Mouse (Mus musculus) c-Kit-positive CD71-positive TER-119-negative erythroid progenitor cells, embryonic 14.5 days (primary cell): ENCODE measurements around the gene Ttll12.

Experiments
- DNase-seq: peaks from one replicate; pipeline ENCODE4 v3.0.0-alpha.2; 2013; ENCODE audit warnings: low read depth

The Ttll12 gene

DNA sequence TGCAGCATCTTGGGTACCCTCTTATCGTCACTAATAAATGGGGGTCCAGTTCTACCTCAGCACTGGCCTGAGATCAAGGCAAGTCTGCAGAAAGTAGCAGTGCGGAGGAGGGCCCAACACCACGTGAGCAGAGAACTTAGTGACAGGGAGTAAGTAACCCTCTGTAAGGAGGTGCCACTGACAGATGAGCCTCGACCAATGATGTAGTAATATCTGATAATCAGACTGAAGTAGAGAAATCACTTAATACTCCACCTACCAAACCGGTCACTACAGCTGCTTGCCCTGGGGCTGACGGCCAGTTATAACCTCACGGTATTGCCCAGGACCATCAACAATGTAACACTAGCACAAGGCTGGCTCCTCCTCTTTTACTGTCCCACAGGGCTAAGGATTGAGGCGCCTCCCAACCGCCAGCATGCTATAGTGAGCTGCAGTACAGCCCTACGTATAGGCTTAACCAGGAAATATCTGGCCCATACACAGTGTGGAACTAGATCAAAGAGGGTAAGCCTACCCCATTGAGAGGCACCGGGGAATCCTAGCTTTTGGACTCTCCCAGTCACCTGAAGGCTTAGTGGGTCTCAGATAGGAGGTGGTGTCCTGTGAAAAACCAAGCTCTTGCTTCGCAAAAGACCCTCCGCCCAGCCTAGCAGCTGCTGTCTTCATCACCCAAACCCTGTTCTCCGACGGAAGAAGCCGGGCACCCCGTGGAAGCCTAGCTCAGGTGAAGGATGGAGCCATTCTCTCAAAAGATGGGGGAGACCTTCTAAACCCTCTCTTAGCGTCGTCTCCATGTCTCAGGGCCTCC is 1.1 kb downstream of the Ttll12 start:
- DNase-seq = peak; percentile 63

DNA sequence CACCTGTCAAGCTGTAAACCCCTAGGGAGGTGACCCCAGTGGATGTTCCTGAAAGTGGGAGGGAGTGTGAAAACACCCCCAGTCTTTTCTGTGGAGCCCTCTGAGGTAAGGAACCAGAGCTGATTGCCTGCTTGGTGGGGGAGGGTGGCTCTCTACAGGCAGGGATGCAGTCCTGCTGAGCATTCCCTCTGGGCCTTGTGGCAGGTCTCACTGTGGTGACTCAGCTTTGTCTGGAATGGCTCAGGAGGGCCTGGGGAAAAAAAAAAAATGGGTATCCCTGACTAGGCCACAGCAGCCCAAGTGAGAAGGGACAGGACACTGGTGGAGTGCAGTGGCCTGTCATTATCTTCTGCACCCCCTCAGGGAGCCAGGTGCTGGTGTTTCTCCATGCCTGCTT is 1.8 kb downstream of the Ttll12 start:
- no peak for DNase-seq

DNA sequence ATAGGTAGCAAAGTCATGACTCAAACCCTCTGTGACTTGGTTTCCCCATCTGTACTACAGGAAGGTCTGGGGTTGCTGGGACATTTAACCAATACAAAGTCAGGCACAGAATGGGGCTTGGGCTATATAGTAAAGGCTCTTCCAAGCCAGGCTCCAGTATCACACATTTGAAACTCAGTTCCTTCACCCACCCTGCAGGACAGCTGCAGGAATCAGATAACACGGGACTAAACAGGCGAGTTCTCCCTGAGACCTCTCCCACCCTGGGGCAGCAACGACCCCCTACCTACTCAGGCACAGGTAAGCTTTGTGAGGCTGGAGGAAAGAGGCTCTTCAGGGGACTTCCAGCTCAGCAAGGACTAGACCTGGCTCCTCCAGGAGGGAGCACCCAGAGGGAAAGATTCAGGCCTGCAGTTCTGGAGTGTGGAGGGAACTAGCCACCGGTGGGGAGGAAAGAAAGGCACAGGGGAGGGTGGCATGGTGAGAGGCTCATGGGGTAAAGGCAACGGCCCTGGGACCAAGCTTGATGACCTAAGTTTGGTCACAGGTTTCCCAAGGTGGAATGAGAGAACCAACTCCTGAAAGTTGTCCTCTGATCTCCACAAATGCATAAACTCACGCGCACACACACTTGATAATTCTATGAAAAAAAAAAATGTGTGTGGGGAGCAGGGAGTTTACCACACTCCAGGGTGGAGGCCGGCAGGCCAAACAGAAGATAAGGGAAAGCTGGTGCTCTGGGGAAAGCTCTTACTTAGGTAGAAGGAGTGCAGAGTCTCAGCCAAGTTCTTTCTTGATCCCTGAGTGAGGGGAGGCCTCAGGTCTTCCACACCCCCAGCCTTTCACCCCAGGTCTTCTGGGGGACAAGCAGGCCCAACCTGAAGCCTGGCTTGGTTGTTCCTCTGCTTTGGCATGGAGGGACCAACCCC is 2.4 kb downstream of the Ttll12 start:
- DNase-seq = peak; percentile 59

DNA sequence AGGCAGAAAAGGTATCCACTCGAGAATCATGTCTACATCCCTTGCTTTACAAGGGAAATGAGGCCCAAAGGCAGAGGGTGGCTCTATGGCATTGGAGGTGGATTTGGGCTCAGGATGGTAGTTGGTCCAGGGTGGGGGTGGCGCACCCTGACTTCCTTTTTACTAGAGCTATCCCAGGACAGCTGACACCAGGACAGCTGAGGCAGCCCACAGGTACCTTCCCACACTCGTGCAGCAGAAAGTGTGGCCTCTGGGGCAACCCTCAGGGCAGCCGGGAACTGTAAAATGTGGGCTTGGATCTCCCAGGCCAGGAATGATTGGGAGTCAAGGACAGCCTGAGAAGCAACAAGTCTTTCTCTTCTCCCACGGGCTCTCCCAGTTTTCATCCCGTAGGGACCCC is 3.2 kb downstream of the Ttll12 start:
- no peak for DNase-seq

DNA sequence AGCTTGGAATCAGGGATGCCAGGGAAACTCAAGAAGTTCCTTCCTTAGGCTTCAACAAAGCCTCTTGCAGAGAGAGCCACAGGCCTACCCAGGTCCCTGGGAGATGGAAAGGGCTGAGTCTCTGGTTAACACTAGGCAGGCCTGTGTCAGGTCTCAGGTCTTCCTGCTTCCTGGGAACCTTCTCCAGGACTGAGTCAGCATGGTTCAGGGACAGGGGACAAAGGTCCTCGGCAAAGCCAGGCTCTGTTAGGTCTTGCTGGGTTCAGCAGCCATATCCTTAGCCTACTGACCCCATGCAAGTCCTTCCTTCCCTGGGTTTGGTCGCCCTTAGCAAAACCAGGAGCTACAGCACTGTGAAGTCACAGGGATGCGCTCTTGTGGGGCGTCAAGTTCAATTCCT is 4.1 kb downstream of the Ttll12 start:
- DNase-seq = no peak

DNA sequence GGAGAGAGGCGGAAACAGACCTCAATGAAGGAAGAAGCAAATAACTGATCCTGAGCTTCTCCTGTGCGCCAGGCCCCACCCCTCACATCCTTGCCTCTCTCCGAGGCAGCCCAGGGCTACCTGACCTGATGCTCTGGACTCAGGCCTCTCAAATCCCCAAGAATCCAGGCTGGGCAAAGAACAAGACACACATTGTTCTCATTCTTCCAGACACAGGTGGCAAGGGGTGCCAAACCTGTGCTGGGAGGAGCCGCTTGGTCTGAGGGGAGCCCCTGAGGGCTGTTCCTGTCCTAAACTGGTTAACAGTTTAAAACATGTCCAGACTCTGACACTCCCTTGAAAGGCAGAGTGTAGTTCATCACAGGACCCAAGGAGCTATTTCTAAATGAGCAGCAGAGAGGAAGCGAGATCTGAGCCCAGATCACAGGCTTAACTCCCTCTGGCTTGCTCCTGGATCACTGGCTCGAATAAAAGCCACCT is 10.2 kb downstream of the Ttll12 start:
- no peak for DNase-seq

DNA sequence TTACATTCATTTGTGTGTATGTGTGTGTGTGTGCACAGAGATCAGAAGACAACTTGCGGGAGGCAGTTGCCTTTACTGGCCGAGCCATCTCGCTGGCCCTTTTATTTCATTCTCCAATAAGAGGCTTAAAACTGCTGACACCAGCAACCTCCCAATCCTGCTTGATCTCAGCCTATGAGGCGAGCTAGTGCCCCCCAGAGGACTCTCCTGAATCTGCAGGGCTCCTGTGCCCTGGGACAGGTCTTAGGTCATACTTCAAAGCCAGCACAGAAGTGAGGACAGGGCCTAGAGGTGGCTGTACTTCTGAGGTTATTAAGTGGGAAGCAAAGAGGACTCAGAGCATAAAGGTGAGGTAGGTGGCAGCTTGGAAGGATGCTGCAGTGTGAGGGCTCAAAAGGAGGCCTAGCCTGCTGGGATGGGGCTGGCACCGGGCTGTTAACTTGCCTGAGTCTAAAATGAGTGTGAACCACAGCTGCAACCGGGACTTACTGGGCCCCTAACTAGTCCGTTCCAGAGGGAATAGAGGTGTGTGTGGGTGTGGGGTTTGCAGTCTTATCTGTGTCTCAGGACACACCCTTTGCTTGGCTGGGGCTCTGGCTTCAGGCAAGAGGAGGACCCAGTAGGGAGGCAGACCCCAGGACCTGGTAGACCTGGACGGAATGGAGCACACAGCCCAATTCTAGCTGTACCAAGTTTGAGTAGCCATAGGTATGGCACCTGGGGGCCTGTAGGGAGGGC is 11.4 kb downstream of the Ttll12 start:
- no peak for DNase-seq

DNA sequence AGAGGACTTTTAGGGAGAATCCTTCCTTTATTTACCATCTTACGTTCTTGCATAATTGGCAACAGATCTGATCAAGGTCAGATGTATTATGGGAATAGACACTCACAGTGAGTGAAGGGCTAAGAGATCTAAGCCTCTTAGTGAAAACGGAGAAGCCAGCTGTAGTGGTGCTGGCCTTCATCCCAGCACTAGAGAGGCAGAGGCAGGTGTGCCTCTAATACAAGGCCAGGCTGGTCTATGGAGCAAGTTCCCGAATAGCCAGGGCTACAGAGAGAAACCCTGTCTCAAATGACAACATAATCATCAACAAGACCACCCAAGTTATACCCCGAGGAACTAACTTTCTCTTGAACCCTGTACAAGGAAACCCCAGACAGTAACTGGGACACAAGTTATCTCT is 12.0 kb downstream of the Ttll12 start:
- DNase-seq = no peak

DNA sequence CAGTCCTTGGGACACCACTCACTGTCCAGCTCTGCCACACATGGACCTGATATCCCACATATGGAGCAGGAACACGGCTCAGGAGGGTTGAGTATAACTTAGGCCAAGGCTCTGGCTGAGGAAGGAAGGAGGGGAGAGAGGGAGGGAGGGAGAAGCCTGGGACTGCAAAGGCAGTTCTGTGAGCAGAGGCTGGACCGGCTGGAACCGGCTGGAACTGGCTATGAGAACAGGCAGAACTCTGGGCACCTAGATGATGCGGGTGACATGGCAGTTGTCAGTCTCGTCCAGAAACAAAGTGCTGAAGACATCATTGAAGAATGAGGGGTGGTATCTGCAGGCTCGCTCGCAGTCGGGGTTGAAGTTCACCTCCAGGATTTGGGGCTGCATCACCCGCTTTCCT is 18.3 kb downstream of the Ttll12 start:
- DNase-seq = no peak

DNA sequence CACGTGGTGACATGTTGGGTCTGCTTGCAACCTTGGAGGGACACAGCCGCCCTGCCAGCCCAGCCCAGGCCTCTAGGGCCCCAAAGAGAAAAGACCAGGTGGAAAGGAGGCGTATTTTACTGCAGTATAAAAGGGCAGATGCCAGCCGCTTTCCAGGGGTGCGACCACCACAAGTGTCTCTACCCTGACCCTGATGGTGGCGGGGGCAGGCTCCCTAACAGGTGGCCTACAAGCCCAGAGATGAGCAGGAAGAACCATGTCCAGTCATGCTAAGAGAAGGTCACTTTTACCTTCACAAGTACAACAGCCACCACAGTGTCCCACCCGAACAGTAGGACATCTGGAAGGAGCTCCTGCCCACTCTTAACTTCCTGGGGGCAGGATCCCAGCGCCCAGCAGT is 19.4 kb downstream of the Ttll12 start:
- DNase-seq = no peak

DNA sequence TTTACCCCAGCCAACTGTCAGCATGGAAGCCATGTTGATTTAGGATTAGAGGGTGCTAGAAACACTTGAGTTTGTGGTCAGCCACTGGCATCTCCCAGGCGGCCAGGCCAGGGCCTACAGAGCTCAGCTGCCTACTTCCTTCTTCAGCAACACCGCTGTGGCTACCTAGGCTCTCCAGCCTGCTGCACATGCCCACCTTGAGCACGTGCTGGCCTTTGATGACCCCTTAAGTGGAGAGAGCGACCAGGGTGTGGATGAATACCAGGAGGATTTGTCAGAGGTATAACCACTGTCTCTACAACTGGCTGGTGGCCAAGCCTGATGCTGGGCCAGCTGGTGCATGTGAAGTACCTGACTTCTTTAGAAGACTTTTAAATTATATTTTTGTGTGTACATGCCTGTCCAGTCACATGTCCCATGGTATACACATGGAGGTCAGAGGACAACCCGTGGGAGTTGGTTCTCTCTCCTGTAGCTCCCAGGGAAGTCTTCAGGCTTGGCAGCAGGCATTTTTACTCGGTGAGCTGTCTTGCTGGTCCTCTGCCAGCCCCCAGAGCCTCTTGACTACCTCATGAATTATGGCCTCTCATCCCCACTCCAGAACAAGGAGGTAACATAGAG is 20.1 kb downstream of the Ttll12 start:
- no peak for DNase-seq

DNA sequence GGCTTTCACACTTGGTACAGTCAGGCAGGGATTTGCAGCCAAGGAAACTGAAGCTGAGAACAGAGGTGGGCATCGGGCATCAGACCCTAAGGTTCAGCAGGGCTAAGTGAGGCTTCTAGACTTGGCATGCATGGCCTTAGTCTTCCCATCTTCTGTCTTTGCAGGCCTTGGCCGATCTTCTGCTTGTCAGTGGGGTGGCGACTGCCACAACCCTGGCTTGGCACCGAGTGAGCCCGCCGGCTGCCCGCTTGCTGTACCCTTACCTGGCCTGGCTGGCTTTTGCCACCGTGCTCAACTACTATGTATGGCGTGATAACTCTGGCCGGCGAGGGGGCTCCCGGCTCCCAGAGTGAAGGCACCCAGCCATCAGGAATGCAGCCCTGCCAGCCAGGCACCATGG is 21.4 kb downstream of the Ttll12 start:
- no peak for DNase-seq

DNA sequence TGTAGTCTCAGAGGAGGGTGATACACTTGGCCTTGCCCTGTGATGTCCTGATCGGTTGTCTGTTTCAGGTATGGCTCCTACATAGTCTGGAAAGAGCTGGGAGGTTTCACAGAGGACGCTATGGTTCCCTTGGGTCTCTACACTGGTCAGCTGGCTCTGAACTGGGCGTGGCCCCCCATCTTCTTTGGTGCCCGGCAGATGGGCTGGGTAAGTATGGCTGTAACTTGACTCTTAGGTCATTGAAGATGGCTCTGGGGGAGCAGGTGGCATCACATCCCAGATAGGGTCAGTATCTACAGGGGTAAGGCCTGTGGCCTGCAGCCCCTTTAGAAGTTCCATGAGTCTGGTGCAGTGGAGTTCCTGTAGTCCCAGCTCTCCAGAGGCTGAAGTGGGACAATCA is 22.8 kb downstream of the Ttll12 start:
- DNase-seq = no peak

DNA sequence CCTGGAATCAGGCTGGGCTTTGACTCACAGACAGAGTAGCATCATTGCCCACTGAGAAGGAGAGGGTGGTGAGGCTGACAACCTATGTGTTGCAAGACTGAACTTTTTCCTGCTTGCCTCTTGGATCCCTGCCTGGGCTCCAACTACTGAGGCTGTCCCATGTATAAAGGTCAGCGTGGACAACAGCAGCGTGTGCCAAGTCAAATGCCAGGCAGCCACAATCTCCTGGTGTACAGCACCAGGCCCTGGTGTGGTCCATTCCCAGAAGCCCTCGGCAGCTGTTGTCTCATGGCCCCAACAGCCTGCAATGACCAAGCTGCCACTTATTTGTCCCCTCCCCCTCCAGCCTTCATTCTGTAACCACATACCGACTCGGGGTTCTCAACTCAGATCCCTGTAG is 23.3 kb downstream of the Ttll12 start:
- no peak for DNase-seq

DNA sequence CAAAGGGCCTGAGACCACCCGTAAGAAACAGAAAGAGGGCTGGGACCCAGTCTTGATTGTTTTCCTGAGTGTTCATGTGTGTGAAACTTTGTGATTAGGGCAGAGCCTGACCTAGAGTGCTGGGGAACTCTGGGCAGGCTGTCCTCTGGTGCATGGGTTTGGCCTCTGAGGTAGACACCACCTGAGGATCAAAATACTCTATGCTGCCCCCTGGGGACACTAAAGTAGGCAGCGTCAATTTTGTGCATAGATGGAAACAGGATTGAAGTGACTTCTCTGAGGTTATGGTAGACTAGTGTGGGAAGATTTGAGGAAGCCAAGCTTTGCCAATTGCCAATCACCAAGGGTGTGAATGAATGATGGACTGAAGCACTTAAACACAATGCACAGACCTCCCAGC is 24.3 kb downstream of the Ttll12 start:
- no peak for DNase-seq

DNA sequence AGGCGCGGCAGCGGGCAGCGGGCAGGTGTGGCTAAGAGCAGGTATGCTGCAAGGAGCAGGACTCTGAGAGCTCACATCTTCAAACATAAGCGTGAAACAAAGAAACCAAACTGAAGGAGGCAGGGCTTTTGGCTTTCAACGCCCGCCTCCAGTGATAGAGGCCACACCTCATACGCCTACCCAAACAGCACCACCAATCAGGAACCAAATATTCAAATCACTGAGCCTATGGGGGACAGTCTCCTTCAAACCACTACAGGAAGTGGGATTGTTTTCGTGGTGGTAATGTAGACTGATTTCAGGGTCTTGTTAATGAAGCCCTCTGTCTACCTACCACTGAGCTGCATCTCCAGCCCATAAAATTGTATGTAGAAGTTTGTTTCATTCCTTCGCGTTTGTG is 25.3 kb downstream of the Ttll12 start:
- no peak for DNase-seq

DNA sequence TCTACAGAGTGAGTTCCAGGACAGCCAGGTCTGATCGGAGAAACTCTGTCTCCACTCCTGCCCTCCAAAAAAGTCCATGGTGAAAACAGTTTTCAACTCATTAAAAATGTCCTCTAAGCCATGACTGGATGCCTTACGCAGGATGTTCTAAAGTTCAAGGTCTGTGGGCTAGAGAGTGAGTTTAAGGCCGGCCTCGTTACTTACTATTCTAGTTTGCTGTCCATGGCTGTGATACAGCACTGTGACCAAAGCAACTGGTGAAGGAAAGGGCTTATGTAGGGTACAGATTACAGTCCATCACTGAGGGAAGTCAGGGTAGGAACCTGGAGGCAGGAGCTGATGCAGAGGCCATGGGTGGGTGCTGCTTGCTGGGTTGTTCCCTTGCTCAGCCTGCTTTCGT is 26.4 kb downstream of the Ttll12 start:
- DNase-seq = no peak

DNA sequence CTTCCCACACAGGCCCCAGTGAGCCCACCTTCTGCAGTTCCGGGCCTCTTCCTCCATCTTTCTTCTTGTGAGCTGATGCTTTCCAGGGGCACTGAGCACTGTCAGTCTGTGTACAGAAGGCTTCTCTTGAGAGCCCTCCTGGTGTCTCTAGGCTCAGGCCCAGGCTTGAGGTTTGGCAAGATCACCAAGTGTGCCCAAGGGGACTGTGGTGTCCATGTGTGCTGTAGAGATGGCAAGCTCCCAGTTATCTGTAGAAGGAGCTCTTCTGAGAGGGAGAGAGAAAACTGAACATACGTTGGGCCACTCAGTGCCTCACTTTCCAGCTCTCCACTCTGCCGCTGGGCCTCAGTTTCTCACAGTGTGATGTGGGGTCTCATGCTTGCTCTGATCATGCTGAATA is 27.2 kb downstream of the Ttll12 start:
- no peak for DNase-seq

DNA sequence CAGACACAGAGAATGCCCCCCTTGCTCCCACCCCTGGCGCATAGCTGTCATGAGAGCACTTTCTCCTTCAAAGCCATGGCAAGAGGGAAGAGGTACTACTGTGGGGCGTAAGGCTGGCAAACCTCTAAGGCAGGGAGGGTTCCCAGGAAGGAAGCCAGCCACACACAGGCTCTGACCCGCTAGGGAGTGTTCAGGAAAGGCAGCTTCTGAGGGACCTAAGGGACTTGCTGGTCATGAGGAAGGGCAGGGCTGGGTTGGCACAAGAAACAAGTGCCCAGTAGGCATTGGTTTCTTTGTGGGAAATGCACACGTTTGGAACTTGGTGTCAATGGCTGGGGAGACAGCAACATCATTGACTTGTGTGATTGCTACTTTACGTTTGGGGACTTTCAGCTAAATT is 29.0 kb downstream of the Ttll12 start:
- no peak for DNase-seq

DNA sequence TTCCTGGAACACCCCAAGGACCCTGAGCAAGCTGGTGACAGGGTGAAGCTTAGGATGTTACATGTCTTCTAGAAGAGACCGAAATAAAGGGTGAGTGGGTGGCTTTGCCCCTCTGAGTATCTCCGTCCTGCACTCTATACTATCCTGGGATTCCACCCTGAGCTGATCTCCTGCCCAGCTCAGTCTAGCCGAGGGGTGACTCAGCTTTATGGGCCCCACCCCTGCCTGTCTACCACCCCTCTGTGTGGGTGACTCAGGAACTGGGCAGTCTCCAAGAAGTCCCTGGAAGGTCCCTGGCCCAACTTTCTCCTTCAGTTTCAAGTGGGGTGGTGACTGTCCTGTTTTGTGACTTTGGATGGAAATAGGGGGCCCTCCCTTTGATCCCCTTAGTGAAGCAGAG is 29.5 kb downstream of the Ttll12 start:
- DNase-seq = no peak

DNA sequence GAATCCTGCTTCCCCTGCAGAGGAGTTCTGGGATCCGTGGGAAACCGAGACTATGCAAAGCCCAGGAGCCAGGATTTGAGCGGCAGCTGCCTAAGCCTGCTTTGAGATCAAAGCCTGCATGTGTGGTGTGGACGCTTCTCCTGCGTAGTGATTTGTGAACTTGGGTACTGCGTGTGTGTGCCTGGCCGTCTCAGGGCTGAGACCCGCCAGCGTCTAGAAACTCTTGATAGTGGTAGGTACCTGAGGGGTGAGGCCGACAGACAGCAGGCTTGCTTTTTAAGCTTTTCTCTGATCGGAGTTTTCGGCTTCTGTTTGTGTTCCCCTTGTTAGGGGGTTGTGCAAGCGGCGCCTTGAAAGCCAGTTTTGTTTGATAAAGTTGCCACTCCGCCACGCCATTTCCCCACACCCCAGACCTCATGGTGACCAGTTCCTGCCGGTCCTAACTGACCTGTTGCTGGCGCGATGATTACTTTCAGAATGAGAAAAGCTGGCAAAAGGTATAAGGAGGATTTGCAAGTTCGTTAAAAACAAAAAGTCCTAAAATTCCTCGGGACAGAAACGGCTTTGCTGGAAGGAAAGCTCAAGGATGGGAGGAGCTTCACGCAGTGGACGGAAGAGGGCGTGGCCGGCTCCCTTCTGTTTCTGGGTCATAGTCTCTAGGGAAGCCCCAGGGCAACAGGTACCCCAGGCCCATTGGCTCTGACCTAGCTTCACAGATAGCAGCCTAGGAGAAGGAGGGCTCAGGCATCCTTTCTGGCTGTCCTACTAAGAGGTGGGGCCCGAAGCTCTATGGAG is 30.9 kb downstream of the Ttll12 start:
- no peak for DNase-seq
